In the genomic region with DNA sequence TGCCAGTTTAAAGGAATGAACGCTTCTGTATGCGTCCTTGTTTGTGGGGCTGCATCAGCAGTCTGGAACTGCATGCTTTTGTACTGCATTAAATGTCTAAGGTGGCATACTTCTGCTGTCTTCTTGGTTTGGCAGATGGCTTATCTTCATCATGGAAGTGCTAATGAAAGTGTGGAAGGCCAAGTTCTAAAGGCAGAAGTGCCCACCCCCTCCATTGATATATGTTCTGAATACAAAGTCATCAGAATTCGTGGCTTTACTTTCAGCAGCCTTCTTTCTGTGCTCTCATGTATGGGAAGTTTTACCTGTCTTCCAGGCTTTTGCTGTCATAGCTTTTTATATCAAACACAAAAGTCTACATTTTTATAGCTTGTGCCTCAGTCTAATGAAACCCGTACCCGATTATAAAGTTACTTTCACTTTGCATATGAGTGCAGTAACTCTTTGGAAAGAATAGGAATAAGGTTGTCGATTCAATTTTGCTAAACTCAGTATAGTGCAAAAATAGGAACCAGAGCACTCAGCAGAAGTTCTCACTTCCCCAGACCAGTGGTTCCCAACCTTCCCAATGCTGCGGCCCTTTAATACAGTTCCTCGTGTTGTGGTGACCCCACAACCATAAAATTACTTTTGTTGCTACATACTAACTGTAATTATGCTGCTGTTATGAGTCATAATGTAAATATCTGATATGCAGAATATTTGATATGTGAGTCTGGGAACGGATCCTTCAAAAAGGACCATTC, we compare ENCODE assay signal across 7 mouse cellular contexts. TPM values are rescaled to one million over a fixed set of nuclear protein-coding genes. Genes with fewer than 3 reads are reported as not detected.
A peak's percentile ranks its signal among the peaks of the same experiment; 100 is the strongest.
DNase-seq lines count a peak whose midpoint lies in the region; ATAC-seq and TF ChIP-seq lines count a peak whose summit lies in the region.

No protein-coding gene starts in this region.

- no peaks in the 10 kb centered on the region for H3K27me3 ChIP-seq in embryonic facial prominence, embryonic 14.5 days (replicated peaks; ENCODE audit: control insufficient read depth, insufficient read depth, low read length)
- H3K27me3 ChIP-seq in neural tube, embryonic 13.5 days: no peaks in the 10 kb centered on the region

- 8% methylated on average over 9 of the region's 9 CpGs for WGBS in lung, adult 2 months
- 72% methylated on average over 9 of the region's 9 CpGs for WGBS in embryonic facial prominence, embryonic 14.5 days
- WGBS in neural tube, embryonic 13.5 days: 73% methylated on average over 9 of the region's 9 CpGs

- peak overlapping the region; percentile 69 for H3K4me3 ChIP-seq in lung, adult 2 months (replicated peaks; ENCODE audit: extremely low read depth, low read depth, low read length)
- H3K4me3 ChIP-seq in embryonic facial prominence, embryonic 14.5 days (ENCODE audit: low read depth, low read length): peak overlapping the region; percentile 94; the same call in 1 of the 2 replicates
- peak overlapping the region; percentile 92 for H3K4me3 ChIP-seq in neural tube, embryonic 13.5 days

- DNase-seq in lung, adult 2 months: no peak
- no peak for DNase-seq in lung, postnatal 4 days
- DNase-seq in embryonic facial prominence, embryonic 14.5 days (ENCODE audit: low spot score): no peak
- peak; percentile 76 for DNase-seq in induced T-regulatory cell, adult 2 months (ENCODE audit: low read depth)
- DNase-seq in cerebellum, postnatal 10 days: no peak
- DNase-seq in embryo, embryonic 10.5 days (ENCODE audit: low spot score): no peak

- no peak overlapping the region for H3K27ac ChIP-seq in embryonic facial prominence, embryonic 14.5 days (replicated peaks; ENCODE audit: low read depth, low read length)
- H3K27ac ChIP-seq in neural tube, embryonic 13.5 days (replicated peaks): no peak overlapping the region

- H3K9me3 ChIP-seq in embryonic facial prominence, embryonic 14.5 days (ENCODE audit: control insufficient read depth, low read length): no peaks in the 10 kb centered on the region
- H3K9me3 ChIP-seq in neural tube, embryonic 13.5 days: no peaks in the 10 kb centered on the region

- no peak for TF ChIP-seq POLR2A in lung, adult 2 months (IDR thresholded peaks at IDR 0.05; ENCODE audit: borderline replicate concordance, extremely low read depth, low read depth, low read length)

- H3K4me1 ChIP-seq in lung, adult 2 months (ENCODE audit: control insufficient read depth, insufficient read depth, low read length): peaks cover 16% of the 10 kb centered on the region
- H3K4me1 ChIP-seq in embryonic facial prominence, embryonic 14.5 days (ENCODE audit: control insufficient read depth, insufficient read depth, low read length): peaks cover 15% of the 10 kb centered on the region
- peaks cover 34% of the 10 kb centered on the region for H3K4me1 ChIP-seq in neural tube, embryonic 13.5 days (replicated peaks)

- peak overlapping the region; percentile 54 for H3K4me2 ChIP-seq in embryonic facial prominence, embryonic 14.5 days (ENCODE audit: low read depth, low read length)
- peak overlapping the region; percentile 72 for H3K4me2 ChIP-seq in neural tube, embryonic 13.5 days

- H3K9ac ChIP-seq in embryonic facial prominence, embryonic 14.5 days (ENCODE audit: low read depth, low read length): no peak overlapping the region
- H3K9ac ChIP-seq in neural tube, embryonic 13.5 days: peak overlapping the region; percentile 34; the same call in 1 of the 2 replicates

- no peak for ATAC-seq in embryonic facial prominence, embryonic 14.5 days (ENCODE audit: low read depth)
- no peak for ATAC-seq in neural tube, embryonic 13.5 days (ENCODE audit: low read depth)

- no peaks in the 10 kb centered on the region for H3K36me3 ChIP-seq in embryonic facial prominence, embryonic 14.5 days (ENCODE audit: control insufficient read depth, insufficient read depth, low read length)
- no peaks in the 10 kb centered on the region for H3K36me3 ChIP-seq in neural tube, embryonic 13.5 days

- TF ChIP-seq CTCF in lung, adult 2 months (IDR thresholded peaks at IDR 0.05; ENCODE audit: insufficient read depth, low read length): no peak

RNA-seq across cellular contexts. Expression of gene Cd47, which starts 58.0 kb away (rescaled TPM):
- 80.1 and 82.2 TPM in 2 replicates for polyA plus RNA-seq in lung, adult 2 months (2012; rRNA removed)
- polyA plus RNA-seq in embryonic facial prominence, embryonic 14.5 days (2014; fragmentation: Nextera tagmentation; extraction: Ambion mirVana): 96.1 and 102 TPM in 2 replicates
- polyA plus RNA-seq in neural tube, embryonic 13.5 days (2015; fragmentation: Nextera tagmentation; extraction: Ambion mirVana): 103 and 106 TPM in 2 replicates
